Mouse (Mus musculus) cerebellum, adult 2 months (tissue): ENCODE results near the gene Psma3.

Experiments
- CTCF ChIP-seq: fragments of 200-500 bp; IDR thresholded peaks from 2 replicates; pipeline ENCODE4 v1.5.1; 2011; ENCODE audit warnings: low read depth, mild to moderate bottlenecking, control low read depth, low read length, moderate library complexity, borderline replicate concordance; ENCODE audit not compliant: insufficient read depth
- POLR2A ChIP-seq: fragments of 200-500 bp; IDR thresholded peaks from 2 replicates; pipeline ENCODE4 v1.6.1; 2011; ENCODE audit warnings: low read length, control low read depth, borderline replicate concordance; ENCODE audit not compliant: insufficient read depth

DNA sequence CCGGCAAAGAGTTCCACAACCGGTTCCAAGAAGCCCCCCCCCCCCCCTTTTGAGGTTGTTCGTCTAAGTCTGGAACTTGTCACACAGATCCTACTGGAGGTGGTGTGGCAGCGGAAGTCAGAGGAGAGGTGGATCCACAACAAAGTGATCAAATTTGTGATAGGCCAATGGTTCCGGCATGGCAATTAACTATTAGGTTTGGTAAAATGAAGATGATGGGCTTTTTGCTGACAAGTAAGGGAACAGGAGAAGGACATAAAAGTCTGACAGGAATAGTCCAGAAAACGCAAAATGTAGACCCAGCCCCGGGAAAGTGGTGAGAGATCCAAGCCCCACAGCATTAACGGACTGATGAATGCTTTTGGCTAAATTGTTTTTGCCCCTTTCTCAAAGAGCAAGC, 6.8 kb upstream of the Psma3 start:
- TF ChIP-seq POLR2A = no peak
- TF ChIP-seq CTCF = no peak
